Comparison of ENCODE assay signal across 9 mouse cellular contexts in the genomic region with DNA sequence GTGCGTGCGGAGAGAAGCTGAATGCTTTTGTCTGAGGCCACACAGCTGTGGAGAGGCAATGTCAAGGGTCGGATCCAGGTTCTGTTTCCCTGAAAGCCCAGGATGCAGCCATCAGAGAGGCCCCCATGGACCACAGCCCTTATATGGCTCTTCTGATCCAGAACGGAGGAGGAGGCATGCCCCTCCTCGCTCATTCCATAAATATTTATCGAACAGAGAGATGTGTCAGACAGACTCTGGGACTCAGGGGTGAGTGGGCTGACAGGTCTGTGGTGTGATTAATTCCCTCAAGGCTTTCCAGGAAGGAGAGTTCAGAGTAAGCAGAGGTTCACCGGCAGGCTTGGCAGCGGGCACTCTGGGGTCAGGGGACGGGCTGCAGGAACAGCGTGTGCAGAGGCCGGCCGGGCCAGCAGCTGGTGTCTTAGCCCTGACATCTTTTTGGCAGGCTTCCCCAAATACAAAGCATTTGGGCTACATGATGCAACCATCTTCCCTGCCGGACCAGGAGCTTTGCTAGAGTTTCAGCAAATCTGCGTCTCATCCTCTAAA. TPM values are rescaled to one million over a fixed set of nuclear protein-coding genes. Genes with fewer than 3 reads are reported as not detected.
DNase-seq lines count a peak whose midpoint lies in the region; ATAC-seq and TF ChIP-seq lines count a peak whose summit lies in the region.
"Had no signal": no experiment of that assay in that cellular context is flagged by ENCODE, and none has a peak within 500 bp of the region (broad histone marks: within the 10 kb centered on the region; RNA-seq: fewer than 3 reads in every experiment).

No protein-coding gene starts in this region.

- H3K36me3 ChIP-seq in heart, embryonic 15.5 days: no peaks in the 10 kb centered on the region
- no peaks in the 10 kb centered on the region for H3K36me3 ChIP-seq in kidney, embryonic 16.5 days (ENCODE audit: insufficient read depth, low read length)
- no peaks in the 10 kb centered on the region for H3K36me3 ChIP-seq in neural tube, embryonic 11.5 days (ENCODE audit: control insufficient read depth, insufficient read depth, low read length)
- H3K36me3 ChIP-seq: liver, embryonic 13.5 days had no signal

- no peak overlapping the region for H3K9ac ChIP-seq in heart, embryonic 15.5 days
- H3K9ac ChIP-seq in kidney, embryonic 16.5 days (replicated peaks; ENCODE audit: low read length): 0 out of 2 replicates have a peak overlapping the region, but pooled peaks have one; percentile 10
- no peak overlapping the region for H3K9ac ChIP-seq in neural tube, embryonic 11.5 days (ENCODE audit: low read length)
- H3K9ac ChIP-seq: liver, embryonic 13.5 days had no signal

- H3K4me1 ChIP-seq in heart, embryonic 15.5 days (replicated peaks): peaks cover 17% of the 10 kb centered on the region
- peaks cover 45% of the 10 kb centered on the region for H3K4me1 ChIP-seq in kidney, embryonic 16.5 days (ENCODE audit: insufficient read depth, low read length)
- H3K4me1 ChIP-seq in neural tube, embryonic 11.5 days (ENCODE audit: control insufficient read depth, insufficient read depth, low read length): 0 out of 2 replicates have a peak, but pooled peaks cover 3% of the 10 kb centered on the region
- H3K4me1 ChIP-seq: liver, embryonic 13.5 days had no signal

- H3K4me2 ChIP-seq in heart, embryonic 15.5 days: no peak overlapping the region
- peak overlapping the region; percentile 13; the same call in 1 of the 2 replicates for H3K4me2 ChIP-seq in kidney, embryonic 16.5 days (replicated peaks; ENCODE audit: low read depth, low read length)
- no peak overlapping the region for H3K4me2 ChIP-seq in neural tube, embryonic 11.5 days (ENCODE audit: low read depth)
- H3K4me2 ChIP-seq: liver, embryonic 13.5 days had no signal

- peak; percentile 36 for ATAC-seq in Patski
- peak; percentile 21 for ATAC-seq in heart, embryonic 15.5 days (replicated peaks; ENCODE audit: insufficient number of reproducible peaks, insufficient read depth, low FRiP score, low read depth)
- peak; percentile 60 for ATAC-seq in kidney, embryonic 16.5 days (ENCODE audit: low FRiP score, low TSS enrichment)
- ATAC-seq in neural tube, embryonic 11.5 days (ENCODE audit: insufficient read depth, low FRiP score, low TSS enrichment): no peak

- POLR2A ChIA-PET in Patski (lab: Charles Lee): interaction anchor here (1.0 to 1.2 kb wide), 2 partner anchors 16 to 73 kb away, joined by 3 read pairs; no protein-coding TSS in a partner anchor

- H3K27ac ChIP-seq in heart, embryonic 15.5 days: no peak overlapping the region
- peak overlapping the region; percentile 54; the same call in 1 of the 2 replicates for H3K27ac ChIP-seq in kidney, embryonic 16.5 days (ENCODE audit: low read length)
- no peak overlapping the region for H3K27ac ChIP-seq in neural tube, embryonic 11.5 days (ENCODE audit: low read depth, low read length)
- H3K27ac ChIP-seq in layer of hippocampus, adult 2 months: no peak overlapping the region
- H3K27ac ChIP-seq: liver, embryonic 13.5 days had no signal

- H3K4me3 ChIP-seq in heart, embryonic 15.5 days: no peak overlapping the region
- H3K4me3 ChIP-seq in kidney, embryonic 16.5 days (ENCODE audit: low read length): no peak overlapping the region
- no peak overlapping the region for H3K4me3 ChIP-seq in neural tube, embryonic 11.5 days (ENCODE audit: low read depth, low read length)
- no peak overlapping the region for H3K4me3 ChIP-seq in layer of hippocampus, adult 2 months
- H3K4me3 ChIP-seq: liver, embryonic 13.5 days had no signal

- TF ChIP-seq CTCF in Patski (IDR thresholded peaks at IDR 0.05): no peak
- TF ChIP-seq CTCF in layer of hippocampus, adult 2 months (conservative IDR thresholded peaks at IDR 0.05): no peak

- in situ Hi-C loops in Patski (cut with MboI; ENCODE audit: low pct_unique_long_range_greater_than_20kb): no loop called here

- H3K27me3 ChIP-seq in Patski: no peaks in the 10 kb centered on the region
- H3K27me3 ChIP-seq in heart, embryonic 15.5 days: no peaks in the 10 kb centered on the region
- no peaks in the 10 kb centered on the region for H3K27me3 ChIP-seq in kidney, embryonic 16.5 days (ENCODE audit: insufficient read depth, low read length)
- H3K27me3 ChIP-seq in neural tube, embryonic 11.5 days (ENCODE audit: control insufficient read depth, insufficient read depth, low read length): no peaks in the 10 kb centered on the region
- H3K27me3 ChIP-seq: liver, embryonic 13.5 days had no signal

- H3K9me3 ChIP-seq in heart, embryonic 15.5 days (replicated peaks): no peaks in the 10 kb centered on the region
- H3K9me3 ChIP-seq in kidney, embryonic 16.5 days (ENCODE audit: low read length): no peaks in the 10 kb centered on the region
- no peaks in the 10 kb centered on the region for H3K9me3 ChIP-seq in neural tube, embryonic 11.5 days (ENCODE audit: control insufficient read depth, low read length)
- H3K9me3 ChIP-seq: liver, embryonic 13.5 days had no signal

- DNase-seq in Patski (ENCODE audit: low read depth, low spot score): no peak
- DNase-seq in embryo, embryonic 11 days: peak; percentile 72
- DNase-seq in neural tube, embryonic 11.5 days (ENCODE audit: low spot score): peak; percentile 54
- DNase-seq in right cerebral cortex, adult 2 months (ENCODE audit: low spot score in 2 of 2): no peak
- no peak for DNase-seq in right cerebral cortex, postnatal 25 days
- DNase-seq in layer of hippocampus, adult 2 months (ENCODE audit: low spot score in 2 of 2): no peak
- DNase-seq: liver, embryonic 13.5 days had no signal

- WGBS in heart, embryonic 15.5 days: 22% methylated on average over 14 of the region's 14 CpGs
- 7% methylated on average over 14 of the region's 14 CpGs for WGBS in kidney, embryonic 16.5 days
- WGBS in neural tube, embryonic 11.5 days: 31% methylated on average over 14 of the region's 14 CpGs

- CTCF ChIA-PET in Patski (lab: Charles Lee): interaction anchor here (1.7 kb wide), 1 partner anchor 40 kb away, joined by 6 read pairs; no protein-coding TSS in a partner anchor

RNA-seq across cellular contexts. Expression of gene Crispld2, which starts 12.0 kb away (rescaled TPM):
- 1.1 TPM for polyA plus RNA-seq in Patski (2021)
- polyA plus RNA-seq in heart, embryonic 15.5 days (2015; fragmentation: Nextera tagmentation; extraction: Ambion mirVana): 3.4 and 4.7 TPM in 2 replicates
- polyA plus RNA-seq in kidney, embryonic 16.5 days (2015; fragmentation: Nextera tagmentation; extraction: Ambion mirVana): 8.7 and 10.1 TPM in 2 replicates
- polyA plus RNA-seq in neural tube, embryonic 11.5 days (2014; fragmentation: Nextera tagmentation; extraction: Ambion mirVana): 4.4 and 4.6 TPM in 2 replicates
- total RNA-seq in layer of hippocampus, adult 2 months (2021): 1 to 10 TPM; 2.0 to 2.5 TPM

Comparison
In these comparisons a context has a peak if more than half of its experiments do, and no peak if none do; other contexts are left out.
1. DNase-seq: peak in embryo, embryonic 11 days (single experiment) and neural tube, embryonic 11.5 days (single experiment); none in Patski (single experiment), right cerebral cortex, adult 2 months (0 of 2), right cerebral cortex, postnatal 25 days (single experiment) and layer of hippocampus, adult 2 months (0 of 2).